Mouse (Mus musculus) B cell, adult 2 months (primary cell): ENCODE results near the gene Rad51b.

Source experiments
- DNase-seq, 2 experiments: peaks; one replicate each; pipeline ENCODE4 v3.0.0; 2022

Rad51b gene

DNA sequence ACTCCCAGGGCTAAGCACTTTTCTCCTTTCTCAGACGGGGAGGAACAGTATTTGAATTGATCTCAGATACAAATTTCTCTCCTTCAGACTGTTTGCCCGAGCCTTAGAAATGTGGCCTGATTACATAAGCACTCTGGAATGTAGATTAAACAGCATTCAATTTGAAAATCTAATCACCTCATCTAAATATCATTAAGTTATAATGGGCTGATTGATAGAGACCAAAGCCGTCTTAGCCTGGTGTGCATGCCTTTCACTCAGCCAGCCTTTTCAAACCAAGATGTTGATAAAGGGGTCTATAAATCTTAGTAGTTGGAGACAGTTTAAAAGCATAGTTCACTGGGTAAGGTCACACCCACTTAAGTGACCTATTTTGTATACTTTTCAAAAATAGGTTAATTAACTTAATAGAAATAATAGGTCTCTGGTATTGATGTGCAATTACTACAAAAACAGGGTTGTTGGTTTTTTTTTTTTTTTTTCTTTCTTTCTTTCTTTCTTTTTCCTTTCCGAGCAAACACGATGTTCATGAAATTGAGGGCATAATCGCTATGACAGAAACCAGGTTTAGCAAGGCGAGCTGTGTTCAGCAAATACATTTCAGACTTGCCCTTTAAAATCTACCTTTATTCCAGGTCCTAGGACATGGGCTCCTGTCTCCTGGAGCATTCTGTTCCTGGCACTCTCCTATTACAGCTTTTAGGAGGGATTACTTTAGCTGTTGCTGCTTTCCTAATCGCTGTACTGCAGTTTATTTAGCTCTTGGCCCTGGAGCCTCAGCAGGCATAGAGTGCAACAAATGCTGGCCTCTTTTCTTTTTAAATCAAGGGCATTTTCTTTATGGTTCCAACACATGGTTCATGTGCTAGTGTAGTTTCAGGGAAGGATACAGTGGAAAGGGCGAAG is 238.7 kb downstream of the Rad51b start:
- DNase-seq, result no peak

DNA sequence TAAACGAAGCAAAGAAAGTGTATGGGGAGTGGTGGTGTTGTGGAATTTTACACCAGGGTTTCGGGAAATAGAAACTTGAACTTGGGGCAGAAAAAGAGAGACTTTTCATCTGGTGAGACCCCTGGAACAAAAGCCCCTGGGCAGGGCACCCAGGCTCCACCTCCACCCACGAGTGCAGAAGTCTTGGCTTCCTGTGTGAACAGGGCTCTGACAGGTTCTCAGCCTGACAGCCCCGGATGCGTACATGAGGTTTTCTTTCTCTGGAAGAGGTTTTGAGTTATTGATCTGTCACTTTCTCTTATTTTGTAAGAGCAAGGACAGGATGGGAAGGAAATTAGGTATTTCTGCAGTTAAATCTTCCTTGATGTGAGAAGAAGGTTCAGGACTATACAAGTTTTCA is 243.1 kb downstream of the Rad51b start:
- no peak for DNase-seq

DNA sequence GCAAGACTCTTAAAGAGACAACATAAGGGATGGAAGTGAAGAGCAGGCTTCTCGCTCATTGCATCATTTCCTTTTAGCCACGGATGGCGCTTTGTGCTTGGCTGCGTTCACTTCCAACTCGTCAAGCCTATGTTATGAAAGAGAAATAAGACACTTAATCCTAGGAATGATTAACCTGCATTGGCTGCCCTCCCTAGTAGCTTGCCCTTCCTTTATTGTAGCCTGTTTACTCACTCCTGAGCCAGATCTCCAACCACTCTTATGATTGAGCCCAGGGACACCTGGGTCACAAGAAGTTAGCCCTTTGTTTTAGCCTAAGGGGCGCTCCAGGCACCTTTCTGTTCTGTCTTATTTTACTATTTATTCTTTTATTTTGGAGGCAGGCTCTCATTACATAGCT is 244.5 kb downstream of the Rad51b start:
- DNase-seq, result no peak

DNA sequence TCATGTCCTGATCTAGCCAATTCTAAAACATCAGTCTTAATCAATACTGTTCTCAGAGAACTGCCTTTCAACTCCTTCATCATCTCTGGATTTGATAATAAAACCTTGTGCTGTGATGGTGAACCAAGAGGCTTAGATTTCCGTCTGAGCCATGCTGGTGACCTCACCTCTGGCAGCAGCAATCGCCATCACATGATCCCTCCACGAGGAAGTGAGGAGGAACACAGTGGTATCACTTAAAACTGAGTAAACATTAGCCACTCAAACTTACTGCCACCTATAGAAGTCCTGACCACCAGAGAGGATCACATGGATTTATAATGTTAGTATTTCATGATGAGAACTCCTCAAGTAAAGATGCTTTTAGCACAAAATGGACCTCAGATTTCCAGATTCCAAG is 248.0 kb downstream of the Rad51b start:
- no peak for DNase-seq

DNA sequence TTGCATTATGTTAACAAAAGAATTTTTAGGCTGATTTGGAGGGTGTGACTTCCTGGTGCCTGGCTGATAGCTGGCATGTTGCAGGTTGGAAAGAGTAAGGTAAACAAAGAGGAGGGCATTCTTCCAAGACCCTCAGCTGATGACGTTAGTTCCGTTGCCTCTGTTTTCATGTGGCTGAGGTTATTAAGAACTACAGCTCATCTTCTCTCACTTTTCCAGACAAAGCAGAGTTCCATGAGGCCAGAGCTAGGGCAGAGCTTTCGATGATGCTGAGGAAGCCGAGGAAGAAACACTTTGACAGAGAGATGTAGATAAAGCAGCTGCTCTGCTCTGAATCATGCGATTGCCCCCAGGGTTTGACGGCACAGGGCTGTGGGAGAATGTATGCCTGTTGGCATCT is 250.5 kb downstream of the Rad51b start:
- no peak for DNase-seq

DNA sequence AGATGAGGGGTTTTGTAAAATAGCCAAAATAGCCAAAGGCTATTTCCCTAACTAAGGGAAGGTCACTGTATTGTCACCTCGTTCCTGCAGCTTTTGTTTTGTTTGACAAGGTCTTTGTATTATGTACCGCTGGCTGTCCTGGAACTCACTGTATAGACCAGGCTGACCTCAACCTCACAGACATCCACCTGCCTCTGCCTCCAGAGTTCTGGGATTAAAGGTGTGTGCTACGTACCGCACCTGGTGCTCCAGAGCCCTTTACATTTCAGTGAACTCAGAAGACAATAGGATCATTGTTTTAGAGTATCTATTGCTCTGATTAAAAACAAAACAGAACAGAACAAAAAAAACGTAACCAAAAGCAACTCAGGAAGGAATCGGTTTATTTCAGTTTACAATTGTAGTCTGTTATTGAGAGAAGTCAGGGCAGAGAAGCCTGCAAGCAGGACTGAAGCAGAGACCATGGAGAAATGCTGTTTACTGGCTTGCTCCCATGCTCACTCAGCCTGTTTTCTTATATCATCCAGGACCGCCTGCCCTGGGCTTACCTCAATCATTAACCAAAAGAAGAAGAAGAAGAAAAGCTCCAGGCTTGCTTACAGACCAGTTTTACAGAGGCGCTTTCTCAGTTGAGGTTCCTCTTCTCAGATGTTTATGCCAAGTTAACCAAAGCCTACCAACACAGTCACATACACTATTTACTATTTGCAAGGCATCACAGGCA is 251.7 kb downstream of the Rad51b start:
- no peak for DNase-seq

DNA sequence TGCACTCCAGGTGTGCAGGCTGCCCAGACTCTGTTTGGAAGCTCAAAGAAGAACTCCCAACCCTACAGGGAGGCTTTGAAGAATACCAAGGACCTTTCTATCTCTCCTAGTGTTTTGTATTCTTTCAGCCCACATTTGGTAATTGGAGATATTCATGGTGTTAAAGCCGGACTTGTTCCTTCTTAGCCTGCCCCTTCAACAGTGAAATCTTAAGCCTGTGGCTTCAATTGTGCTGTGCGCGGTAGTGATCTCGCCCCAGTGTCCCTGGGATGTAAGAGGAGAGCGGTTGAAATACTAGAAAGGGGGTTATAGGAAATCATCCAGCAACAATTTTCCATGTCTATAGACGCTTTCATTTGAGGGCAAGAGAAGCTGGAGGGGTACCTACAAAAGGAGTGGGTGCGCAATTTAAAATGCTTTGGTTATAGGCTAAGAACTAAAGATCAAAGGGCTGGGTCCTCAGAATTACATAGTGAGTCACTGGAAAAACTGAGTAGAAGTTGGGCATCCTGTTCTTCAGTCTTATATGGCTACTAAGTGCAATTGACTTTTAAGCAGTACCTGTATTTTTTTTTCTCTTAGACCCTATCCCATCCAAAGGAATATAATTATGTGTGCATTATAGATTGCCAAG is 253.1 kb downstream of the Rad51b start:
- no peak for DNase-seq

DNA sequence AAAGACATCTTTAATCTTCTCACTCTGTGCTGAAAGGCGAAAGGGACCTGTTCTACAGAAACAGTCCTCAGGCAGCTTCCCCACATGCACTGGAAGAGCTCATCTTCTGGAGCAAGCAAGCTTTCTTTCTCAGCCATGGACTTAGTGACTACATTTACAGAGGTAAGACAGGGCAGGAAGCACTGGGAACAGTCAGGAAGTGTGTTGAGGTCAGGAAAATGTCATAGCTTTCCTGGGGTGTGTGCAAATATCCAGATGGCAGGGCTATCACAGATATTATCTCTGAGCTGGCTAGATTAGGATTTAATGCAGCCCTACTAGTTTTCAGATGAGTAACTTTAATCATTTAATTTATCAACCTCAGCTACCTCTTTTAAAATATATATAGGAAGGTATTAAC is 254.2 kb downstream of the Rad51b start:
- no peak for DNase-seq

DNA sequence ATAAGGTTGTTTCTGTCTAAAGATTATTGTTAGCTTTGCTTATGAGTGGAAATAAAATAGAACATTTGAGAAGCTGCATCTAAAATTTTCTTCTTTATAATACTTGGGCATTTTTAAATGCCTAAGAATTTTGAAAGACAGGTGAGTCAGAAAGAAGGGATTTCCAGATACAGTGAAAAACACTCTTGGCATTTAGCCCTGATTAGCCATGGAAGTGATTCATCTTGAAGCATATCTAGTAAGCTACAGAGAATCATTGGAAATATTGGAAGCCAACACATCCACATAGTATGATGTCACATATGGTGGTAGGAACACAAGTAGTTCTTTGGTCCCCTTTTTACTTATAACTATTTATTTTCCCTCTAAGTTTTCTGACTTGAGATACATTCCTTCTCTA is 256.0 kb downstream of the Rad51b start:
- DNase-seq, result no peak

DNA sequence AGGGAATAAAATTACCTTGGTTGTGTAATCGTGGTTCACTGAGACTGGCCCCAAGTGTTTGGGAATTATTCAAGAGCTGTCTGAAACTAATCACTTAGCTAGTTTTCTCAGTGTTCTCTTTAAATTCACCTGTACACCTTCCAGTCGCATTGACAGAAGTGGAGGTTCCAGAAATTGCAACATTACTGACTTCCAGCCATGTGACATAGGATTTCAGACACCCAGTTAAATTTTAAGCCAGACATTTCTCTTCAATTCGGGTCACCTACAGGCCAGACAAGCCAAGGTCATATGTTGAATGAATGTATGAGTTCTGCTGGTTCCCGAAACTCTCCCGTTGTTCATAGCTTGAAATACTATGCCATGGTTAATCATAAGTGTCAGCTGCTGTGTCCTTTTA is 260.8 kb downstream of the Rad51b start:
- no peak for DNase-seq

DNA sequence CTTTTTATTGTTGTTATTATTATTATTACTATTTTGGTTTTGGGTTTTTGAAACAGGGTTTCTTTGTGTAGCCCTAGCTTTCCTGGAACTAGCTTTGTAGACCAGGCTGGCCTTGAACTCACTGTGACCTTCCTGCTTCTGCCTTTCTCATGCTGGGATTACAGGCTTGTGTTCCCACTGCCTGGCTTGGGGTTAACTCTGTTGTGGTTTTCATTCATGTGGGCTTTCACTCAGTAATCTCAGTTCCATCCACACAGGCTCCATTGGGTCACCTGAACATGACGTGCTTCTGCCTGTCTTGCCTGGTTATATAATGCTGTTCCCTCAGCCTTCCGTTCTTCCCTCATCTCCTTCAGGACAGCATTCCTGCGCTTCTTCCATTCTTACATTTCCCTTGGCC is 261.6 kb downstream of the Rad51b start:
- no peak for DNase-seq

DNA sequence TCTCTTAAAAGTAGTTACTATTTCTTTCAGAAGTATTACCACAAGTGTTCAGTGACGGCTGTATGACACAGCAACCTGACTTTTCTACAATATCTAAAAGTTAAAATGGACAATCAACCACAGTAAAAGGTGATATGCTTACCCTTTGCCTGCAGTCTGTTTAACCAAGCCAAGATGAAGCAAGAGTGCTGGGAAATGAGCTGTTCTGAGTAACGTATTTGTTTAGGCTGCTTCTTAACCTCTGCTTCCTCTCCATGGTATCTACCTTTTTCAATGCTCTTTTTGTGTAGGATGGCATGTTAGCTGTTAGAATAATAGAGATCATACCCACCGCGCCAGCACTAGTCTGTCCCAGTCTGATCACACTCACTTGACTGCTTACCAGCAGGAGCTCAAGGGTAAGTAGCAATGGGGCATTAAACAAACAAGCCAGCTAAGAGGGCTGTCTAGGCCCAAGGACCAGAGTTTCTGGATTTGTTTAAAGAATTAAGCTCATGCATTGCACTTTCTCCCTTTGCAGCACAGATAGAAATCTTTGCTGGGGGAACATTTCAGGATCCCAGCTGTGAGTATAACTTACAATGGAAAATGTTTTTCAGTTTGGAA is 262.4 kb downstream of the Rad51b start:
- DNase-seq, result no peak

DNA sequence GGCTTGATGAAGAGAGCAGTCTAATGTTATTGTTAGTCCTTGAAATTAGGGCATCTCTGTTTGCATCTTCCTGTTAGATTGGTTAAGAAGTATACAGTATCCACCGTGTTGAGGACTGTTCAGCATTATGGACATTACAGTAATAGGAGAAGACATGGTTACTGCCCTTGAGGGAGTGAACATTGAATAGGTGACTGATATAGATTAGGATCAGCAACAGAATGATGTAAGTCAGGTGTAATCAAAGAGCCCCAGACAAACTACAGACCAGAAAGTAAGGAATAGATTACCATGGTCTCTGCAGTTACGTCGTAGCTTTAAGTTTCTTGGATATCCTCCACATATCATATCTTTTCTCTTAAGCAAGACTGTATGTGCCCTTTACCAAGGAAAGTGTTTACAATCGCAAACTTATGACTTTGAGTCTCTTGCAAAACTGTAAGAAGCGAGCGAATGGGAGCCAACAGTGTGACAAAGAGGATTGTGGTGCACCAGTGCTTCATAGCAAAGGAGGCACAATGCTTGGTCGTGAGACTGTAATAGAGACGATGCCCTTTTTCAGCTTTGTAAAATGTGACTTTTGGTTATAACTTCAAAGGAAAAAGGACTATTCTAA is 263.1 kb downstream of the Rad51b start:
- DNase-seq, result no peak

DNA sequence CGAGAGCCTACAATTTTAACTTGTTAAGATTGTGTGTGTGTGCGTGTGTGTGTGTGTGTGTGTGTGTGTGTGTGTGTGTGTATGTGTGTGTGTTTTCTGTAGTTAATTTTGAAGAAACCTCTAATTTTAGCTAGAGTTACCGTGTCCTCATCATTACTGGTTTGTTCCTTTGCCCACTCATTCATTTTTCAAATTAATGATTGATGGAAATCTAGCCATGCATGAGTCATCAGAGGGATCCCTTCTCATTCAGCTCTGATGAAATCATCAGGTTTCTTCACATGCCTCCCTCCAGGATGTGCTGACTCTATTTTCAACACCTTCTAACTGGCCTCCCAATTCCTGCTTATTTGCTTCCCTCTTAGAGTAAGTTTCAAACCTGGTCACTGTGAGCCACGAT is 263.8 kb downstream of the Rad51b start:
- DNase-seq, result no peak

DNA sequence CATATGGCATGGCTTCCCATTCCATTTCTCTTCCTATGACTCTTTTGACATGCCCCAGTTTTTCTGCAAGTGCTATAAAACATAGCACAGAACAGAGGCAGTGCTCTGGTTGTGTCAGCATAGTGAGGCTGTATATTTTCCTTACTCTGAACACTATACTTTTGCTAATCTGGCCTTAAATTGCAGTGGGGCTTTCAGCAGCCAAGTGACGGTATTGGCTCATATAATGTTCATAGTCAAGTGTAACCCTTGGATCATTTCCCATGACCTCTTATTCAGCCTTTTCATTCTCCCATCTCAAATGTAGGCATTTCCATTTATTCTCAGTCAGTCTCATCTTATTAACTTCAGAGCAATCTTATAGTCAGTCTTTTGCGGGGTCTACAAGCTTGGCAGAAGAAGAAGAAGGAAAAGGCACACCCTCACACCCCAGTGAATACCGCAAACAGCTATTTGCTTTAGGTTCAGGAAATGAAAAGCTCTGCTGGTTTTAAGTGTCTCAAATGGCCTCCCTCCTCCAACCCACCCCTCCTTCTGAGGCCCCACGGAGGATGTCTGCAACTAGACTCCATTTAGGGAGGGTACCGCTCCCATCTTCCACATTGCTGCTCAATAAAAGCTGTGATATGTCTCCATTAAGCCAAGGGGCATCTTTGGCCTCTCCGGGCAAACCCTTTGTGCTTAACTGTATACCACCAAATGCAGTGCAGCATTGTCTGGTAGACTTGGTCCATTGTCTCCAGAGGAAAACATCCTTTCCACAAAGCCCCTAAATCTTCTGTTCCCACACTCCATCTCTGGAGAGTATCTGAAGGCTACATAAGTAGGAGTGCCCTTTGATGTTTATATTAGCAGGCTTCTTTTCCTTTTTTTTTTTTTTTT is 277.3 kb downstream of the Rad51b start:
- DNase-seq, result peak; percentile 2 to 4

DNA sequence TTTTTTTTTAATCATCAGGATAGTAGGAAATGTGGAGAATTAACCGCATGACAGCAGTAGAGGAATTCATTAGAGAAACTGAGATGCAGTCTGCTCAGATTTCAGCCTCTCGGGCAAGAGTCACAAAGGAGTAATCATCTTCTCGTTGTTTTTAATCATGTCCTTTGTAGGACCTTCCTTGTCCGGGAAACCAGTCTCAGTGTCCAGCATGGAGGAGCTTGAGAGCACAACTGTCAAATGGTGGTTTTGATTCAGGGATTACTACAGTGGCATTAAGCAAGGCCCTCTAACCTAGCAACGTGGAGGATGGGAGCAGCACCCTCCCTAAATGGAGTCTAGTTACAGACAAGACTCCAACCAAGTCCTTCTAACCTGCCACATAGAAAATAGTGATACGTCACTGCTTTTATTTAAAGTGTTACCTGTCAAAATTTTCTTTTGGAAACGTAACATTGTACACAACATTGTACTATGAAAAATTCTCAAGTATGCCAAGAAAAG is 278.0 kb downstream of the Rad51b start:
- DNase-seq, result no peak

DNA sequence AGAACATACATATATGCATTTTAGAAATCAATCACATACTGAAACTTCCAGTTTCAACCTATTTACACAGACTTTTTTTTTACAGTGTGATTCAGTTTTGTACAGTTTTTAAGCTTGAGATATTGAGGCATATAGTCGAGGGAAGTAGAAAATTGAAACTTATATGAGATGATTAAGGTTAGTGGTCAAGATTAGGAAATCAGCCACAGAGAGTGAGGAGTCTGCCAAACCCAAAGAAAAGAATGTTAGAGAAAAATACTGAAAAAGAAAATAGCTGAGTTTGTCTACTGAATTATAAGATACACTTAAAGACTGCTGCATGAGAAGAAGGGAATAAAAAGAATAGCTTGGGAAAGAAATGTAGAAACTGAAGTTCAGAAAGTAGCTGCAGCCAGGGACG is 280.4 kb downstream of the Rad51b start:
- no peak for DNase-seq

DNA sequence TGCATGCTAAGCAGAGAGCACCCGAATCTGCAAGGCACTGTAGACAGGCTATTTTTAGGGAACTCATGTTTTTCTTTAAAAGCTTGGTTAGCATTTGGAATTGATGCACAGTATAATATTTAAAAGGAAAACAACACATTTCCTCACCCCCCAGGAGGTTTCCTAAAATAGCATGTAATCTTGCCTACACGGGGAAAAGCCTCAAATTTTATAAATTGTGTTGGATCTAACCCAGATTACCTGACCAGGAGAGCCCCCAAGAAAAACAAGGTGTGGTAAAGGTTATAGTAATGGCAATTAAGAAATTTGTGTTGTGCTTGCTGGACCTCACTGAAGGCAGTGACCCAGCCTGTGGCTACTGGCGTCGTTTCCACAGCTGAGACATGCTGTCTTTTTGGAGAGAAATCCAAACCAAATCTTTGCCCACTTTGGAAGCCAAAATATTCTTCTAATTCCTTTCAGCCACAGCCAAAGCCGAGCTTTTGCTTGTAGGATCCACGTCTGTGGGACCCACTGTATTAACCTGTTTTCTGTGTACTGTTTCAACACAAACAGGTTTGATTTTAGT is 282.0 kb downstream of the Rad51b start:
- DNase-seq, result no peak

DNA sequence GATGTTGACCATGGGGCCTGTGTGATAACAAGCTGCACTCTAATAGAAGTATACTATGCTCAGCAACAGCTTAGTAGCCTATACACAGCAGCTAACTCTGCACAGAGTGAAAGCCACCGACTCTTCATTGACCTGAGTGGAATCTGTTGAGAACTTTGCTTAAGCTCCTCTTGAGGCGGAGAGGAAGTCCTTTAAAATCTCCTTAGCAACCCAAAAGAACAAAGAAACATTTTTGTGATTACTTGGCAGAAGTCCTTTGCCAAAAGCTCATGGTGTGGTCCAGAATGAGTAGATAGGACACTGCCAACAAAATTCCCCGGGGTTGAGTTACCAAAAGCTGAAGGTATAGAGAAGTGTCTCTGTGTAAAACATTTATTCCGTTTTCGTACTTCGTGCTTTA is 282.8 kb downstream of the Rad51b start:
- DNase-seq, result no peak

DNA sequence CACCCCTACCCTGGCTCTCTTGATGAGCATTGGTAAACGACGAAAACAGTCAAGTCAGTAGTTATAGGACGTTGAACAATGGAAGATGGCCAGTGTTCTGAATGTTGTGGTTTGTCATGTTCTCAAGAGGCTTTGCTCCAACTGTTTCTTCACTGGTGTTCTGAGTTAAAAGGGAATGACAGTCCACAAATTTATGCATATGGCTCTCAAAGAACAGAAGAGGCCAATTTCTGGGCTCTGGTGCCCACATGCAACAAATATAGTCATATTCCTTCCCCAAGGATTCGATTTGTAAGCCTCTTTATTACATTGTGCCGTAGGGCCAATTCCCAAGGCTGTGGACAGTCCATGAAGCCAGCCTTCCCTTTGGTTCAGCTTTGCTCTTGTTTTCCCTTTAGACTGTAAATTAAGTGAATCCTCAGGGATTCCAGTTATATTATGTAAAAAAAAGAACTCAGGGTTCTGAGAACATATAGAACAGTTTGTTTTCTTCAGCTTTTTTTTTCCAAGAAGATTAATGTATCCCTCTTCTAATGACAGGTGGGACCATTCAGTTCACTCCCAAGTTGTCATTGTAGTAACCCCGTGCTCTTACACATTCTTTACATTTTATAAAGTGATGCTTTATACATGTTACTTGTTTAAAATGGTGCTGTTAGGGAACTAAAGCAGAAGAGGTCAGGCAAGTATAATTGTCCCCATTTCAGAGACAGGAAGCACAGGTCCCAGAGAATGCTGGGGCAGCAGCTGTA is 287.6 kb downstream of the Rad51b start:
- DNase-seq, result no peak

DNA sequence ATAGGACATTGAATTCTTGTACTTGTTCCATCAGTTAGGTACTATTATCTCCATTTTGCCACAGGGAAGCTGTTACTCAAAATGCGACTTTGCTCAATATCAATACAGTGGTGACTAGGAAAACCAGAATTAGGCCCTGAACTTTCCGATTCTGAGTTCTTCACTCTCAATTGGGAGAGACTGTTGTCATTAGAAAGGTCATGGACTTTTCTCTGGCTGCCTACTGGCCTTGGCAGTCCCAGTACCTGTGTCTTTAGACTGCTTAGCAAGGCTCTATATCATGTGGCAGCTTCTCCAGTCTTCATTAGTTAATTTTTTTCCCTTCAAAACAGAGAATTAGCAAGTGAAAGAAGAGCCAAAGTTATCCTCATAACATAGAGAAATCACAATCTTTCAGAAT is 288.3 kb downstream of the Rad51b start:
- no peak for DNase-seq
